Mouse (Mus musculus): ENCODE results near the gene B3gat2. TPM values are rescaled to one million over a fixed set of nuclear protein-coding genes. Genes with fewer than 3 reads are reported as not detected.

Gene B3gat2
- polyA plus RNA-seq, 1 experiment from 2014 or later = 0.23 TPM

DNA sequence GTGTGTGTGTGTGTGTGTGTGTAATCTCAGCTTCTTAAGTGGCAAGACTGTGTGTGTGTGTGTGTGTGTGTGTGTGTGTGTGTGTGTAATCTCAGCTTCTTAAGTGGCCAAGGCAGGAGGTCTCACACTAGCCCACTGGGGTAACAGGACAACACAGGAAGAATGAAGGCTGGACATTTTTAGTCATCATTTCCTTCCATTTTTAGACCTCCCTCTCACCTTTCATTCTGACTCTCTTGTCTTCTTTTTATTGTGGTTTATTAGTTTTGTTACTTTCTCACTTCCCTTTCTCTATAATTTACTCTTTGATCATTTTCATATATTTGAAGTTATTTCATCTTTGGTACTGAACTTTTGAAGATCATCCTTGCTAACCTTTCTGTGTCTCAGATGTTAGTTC lies 79.4 kb downstream of the B3gat2 start:
- no peak overlapping the region for H3K27ac ChIP-seq
- no peaks in the 10 kb centered on the region for H3K27me3 ChIP-seq (replicated peaks)
- H3K9ac ChIP-seq = no peak overlapping the region
- no peak overlapping the region for H3K4me3 ChIP-seq (replicated peaks)
- ATAC-seq = no peak
- 0 out of 2 replicates have a peak, but pooled peaks cover 3% of the 10 kb centered on the region for H3K36me3 ChIP-seq
- no peaks in the 10 kb centered on the region for H3K9me3 ChIP-seq
- H3K4me2 ChIP-seq (replicated peaks) = no peak overlapping the region
- no peaks in the 10 kb centered on the region for H3K4me1 ChIP-seq (replicated peaks)

DNA sequence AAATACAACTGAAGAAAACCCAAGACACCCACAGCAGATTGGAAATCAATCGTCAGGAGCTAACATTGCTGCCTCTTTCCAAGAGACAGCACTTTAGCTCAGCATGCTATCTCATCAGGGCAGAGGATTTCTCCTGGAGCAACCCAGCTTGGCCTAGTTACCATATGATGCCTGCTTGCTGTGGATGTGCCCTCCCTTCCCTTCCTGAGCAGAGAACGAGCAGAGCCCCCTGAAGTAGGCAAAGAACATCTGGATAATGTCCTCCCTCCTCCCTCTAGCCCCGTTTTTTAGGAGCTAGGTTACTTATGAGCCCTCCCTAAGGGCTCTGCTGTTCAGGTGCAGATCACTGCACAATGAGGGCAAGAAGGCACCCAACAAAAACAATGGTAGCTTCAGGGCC lies 81.1 kb downstream of the B3gat2 start:
- Histone ChIP-seq H3K36me3 (0 out of 2 replicates have a peak, but pooled peaks cover 3% of the 10 kb centered on the region), H3K27ac (no peak overlapping the region), H3K9ac (no peak overlapping the region), H3K4me3 (replicated peaks) (no peak overlapping the region), H3K4me1 (replicated peaks) (no peaks in the 10 kb centered on the region), H3K9me3 (no peaks in the 10 kb centered on the region), H3K4me2 (replicated peaks) (no peak overlapping the region), H3K27me3 (replicated peaks) (no peaks in the 10 kb centered on the region)
- 68% methylated on average over 3 of the region's 3 CpGs for WGBS
- no peak for ATAC-seq

DNA sequence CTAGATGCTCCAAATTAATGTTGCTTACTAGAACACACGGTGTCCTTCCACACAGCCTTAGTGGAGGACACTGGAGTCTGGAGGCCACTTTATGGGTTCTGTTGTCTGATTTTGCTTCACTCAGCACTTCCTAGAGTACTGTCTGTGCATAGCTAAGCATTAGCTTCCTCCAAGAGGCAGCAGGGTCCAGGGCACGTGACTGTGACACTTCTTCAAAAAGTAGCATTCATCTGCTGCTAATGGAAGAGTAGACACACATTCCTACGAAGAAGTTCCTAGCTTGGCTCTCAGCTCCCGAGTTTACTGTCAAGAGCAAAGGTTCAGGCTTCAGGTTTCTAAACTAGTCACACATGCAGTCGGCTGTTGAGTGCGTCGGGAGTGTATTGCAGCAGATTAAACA lies 82.2 kb downstream of the B3gat2 start:
- 78% methylated on average over 7 of the region's 7 CpGs for WGBS
- Histone ChIP-seq H3K4me2 (replicated peaks) (no peak overlapping the region), H3K36me3 (peaks cover 8% of the 10 kb centered on the region), H3K27me3 (replicated peaks) (no peaks in the 10 kb centered on the region), H3K9me3 (no peaks in the 10 kb centered on the region), H3K4me3 (replicated peaks) (no peak overlapping the region), H3K4me1 (replicated peaks) (no peaks in the 10 kb centered on the region), H3K9ac (no peak overlapping the region), H3K27ac (no peak overlapping the region)
- no peak for ATAC-seq

DNA sequence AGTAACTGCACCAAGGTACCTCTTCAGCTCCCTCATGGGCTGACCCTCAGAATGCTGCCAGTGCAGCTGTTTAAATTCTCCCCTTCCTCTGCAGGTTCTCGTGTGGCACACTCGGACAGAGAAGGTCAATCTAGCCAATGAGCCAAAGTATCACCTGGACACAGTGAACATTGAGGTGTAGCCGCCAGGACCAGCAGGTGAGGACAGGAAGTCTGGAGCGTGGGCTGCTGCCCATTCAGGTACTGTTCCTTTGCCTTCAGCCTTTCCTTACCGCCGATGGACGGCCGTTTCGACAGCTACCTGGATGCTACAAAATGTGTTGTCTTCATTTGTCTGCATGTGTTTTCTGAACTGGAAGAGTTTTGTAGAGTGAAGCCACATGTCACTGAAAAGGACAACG lies 83.5 kb downstream of the B3gat2 start:
- no peak overlapping the region for H3K27ac ChIP-seq
- no peak overlapping the region for H3K9ac ChIP-seq
- H3K36me3 ChIP-seq = peaks cover 11% of the 10 kb centered on the region
- H3K27me3 ChIP-seq (replicated peaks) = no peaks in the 10 kb centered on the region
- no peak overlapping the region for H3K4me3 ChIP-seq (replicated peaks)
- no peak for ATAC-seq
- H3K9me3 ChIP-seq = no peaks in the 10 kb centered on the region
- no peak overlapping the region for H3K4me2 ChIP-seq (replicated peaks)
- H3K4me1 ChIP-seq (replicated peaks) = no peaks in the 10 kb centered on the region
- WGBS = 94% methylated on average over 10 of the region's 10 CpGs

DNA sequence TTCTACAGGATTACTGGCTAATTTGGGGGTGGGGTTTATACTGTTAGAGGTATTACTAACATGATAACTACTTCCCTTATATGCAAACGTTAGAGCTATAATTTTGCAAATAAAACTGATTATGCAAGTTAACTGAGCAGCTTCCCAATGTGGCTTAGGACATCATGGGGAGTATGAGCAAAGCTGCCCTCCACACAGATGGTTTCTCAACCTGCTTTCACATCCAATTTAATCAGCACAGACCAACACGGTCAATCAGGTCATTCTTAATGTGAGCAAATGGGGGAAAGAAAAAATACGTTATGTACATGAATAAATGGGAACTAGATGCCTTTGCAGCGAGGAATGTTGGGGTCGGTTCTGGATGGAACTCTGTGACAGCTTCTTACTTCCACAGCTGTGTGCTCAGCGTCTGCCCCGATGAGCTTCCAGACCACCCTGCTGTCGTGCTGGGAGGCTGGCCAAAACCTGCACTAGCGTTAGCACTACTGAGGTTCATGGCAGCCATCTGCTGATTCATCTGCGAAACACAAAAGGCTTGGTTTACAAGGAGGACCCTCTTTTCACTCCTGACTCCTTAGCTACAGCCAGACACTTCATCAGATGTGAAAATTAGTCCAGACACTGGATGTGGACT lies 84.6 kb downstream of the B3gat2 start:
- Histone ChIP-seq H3K4me1 (replicated peaks) (no peaks in the 10 kb centered on the region), H3K4me3 (replicated peaks) (no peak overlapping the region), H3K27me3 (replicated peaks) (no peaks in the 10 kb centered on the region), H3K9me3 (no peaks in the 10 kb centered on the region), H3K36me3 (peaks cover 11% of the 10 kb centered on the region), H3K9ac (no peak overlapping the region), H3K4me2 (replicated peaks) (no peak overlapping the region), H3K27ac (no peak overlapping the region)
- 52% methylated on average over 10 of the region's 10 CpGs for WGBS
- ATAC-seq = peak; percentile 63

DNA sequence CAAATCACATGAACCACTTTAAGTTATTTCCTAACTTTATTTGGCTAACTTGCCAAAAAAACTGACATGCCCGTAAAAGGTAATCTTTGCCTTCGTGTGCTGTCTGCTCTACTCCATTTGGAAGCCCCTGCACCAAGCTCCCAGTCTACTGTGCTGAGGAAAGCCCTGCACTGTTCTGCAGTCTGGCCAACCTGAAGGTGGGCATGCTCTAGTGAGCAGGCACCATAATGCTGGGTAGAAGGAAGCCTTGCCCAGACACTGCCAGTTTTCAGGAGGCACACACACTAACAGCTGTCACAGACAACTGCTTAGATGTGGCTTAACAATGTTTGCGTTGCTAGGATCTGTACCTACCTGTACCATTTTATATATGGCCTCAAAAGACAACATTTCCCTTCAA lies 94.1 kb downstream of the B3gat2 start:
- 81% methylated on average over 3 of the region's 3 CpGs for WGBS
- no peak overlapping the region for H3K4me2 ChIP-seq (replicated peaks)
- no peak for ATAC-seq

DNA sequence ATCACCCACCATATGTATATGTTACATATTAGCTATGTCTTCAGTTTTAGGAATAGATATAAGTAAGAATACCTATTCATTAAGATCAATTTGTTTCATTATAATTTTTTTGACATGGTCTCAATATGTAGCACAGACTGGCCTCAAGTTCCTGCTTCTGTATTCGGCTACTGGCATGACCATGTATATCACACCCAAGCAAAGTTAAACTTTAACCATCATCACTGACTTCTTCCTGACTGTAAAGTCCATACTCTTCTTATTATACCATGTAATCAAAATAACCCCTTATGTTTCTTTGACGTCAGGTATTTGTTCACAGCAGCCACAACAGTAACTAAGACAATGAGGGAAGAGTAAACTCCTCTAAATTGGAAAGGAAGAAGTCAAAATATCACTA lies 99.4 kb downstream of the B3gat2 start:
- Histone ChIP-seq H3K27ac (no peak overlapping the region), H3K4me3 (replicated peaks) (no peak overlapping the region), H3K27me3 (replicated peaks) (no peaks in the 10 kb centered on the region), H3K9ac (no peak overlapping the region), H3K4me2 (replicated peaks) (no peak overlapping the region), H3K9me3 (no peaks in the 10 kb centered on the region), H3K4me1 (replicated peaks) (no peaks in the 10 kb centered on the region), H3K36me3 (no peaks in the 10 kb centered on the region)
- 57% methylated on average over 2 of the region's 2 CpGs for WGBS
- ATAC-seq = peak; percentile 75

More for the DNA sequence above, 94.1 kb downstream of the B3gat2 start:
- no peak overlapping the region for H3K4me3 ChIP-seq (replicated peaks)
- no peaks in the 10 kb centered on the region for H3K27me3 ChIP-seq (replicated peaks)
- no peaks in the 10 kb centered on the region for H3K9me3 ChIP-seq
- H3K4me1 ChIP-seq (replicated peaks) = no peaks in the 10 kb centered on the region
- no peaks in the 10 kb centered on the region for H3K36me3 ChIP-seq
- no peak overlapping the region for H3K9ac ChIP-seq
- no peak overlapping the region for H3K27ac ChIP-seq

DNA sequence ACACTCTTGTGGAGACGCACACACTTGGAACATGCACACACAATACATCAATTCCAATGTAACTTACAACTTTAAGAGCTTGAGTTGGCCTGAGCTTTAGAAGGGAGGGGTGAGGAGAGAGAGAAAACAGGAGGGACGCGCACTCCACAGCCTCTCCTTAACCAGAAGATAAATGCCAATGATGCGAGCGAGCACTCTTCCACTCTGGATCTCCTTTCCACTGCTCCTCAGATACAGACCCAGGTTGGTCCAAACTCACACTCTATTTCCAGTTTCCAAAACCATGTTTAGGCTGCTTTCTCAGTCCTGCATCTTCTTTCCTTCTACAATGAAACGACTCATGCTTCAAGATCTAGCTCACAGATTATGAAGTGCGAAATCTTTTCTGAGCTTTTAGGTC lies 104.0 kb downstream of the B3gat2 start:
- Histone ChIP-seq H3K4me3 (replicated peaks) (no peak overlapping the region), H3K27ac (no peak overlapping the region), H3K9me3 (no peaks in the 10 kb centered on the region), H3K27me3 (replicated peaks) (no peaks in the 10 kb centered on the region), H3K36me3 (no peaks in the 10 kb centered on the region), H3K9ac (no peak overlapping the region), H3K4me2 (replicated peaks) (no peak overlapping the region), H3K4me1 (replicated peaks) (no peaks in the 10 kb centered on the region)
- 94% methylated on average over 7 of the region's 7 CpGs for WGBS
- no peak for ATAC-seq

DNA sequence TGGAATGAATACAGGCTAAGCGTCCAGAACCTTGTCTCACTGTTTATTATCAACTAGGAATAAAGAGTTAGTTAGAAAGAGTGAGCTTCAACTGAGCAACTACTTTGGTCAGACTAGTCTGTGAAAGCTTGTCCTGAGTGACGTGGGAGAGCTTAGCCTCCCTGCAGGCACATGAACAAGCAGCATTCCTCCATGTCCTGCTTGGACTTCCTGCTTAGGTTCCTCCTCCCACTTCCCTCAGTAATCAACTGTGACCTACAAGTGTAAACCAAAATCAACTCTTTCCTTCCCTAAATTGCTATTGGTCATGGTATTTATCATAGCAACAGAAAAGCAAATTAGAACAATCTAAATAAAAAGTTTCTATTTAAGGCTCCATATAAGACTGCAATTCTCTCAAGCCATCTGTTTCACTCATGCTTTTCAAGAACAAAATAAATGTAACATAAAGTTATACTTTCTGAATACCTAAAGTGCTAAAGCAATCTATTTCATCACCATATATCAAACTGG lies 105.9 kb downstream of the B3gat2 start:
- no peaks in the 10 kb centered on the region for H3K36me3 ChIP-seq
- no peak overlapping the region for H3K4me3 ChIP-seq (replicated peaks)
- no peak overlapping the region for H3K9ac ChIP-seq
- no peaks in the 10 kb centered on the region for H3K27me3 ChIP-seq (replicated peaks)
- no peak for ATAC-seq
- no peaks in the 10 kb centered on the region for H3K4me1 ChIP-seq (replicated peaks)
- no peak overlapping the region for H3K27ac ChIP-seq
- WGBS = 62% methylated on average over 2 of the region's 2 CpGs
- no peak overlapping the region for H3K4me2 ChIP-seq (replicated peaks)
- H3K9me3 ChIP-seq = no peaks in the 10 kb centered on the region

DNA sequence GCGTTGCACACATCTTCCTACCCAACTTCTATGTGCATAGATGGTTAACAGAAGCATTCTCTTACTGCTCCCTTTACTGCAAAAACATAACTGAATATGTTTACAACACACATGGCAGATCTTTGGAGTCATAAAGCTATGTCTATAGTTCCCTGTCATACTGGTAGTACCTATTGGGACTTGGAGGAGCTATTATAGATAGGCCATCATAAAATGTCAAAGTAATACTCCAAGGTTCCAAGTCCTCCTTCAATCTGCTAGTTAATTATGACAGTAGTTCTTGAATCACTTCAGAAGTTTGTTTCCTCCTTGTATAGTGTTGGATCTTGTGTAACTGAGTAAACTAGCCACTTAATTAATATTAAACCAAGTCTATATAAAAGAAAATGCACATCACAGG lies 110.6 kb downstream of the B3gat2 start:
- peak; percentile 63 for ATAC-seq
- H3K4me2 ChIP-seq (replicated peaks) = no peak overlapping the region
- H3K27ac ChIP-seq = no peak overlapping the region
- 100% methylated on average over 1 of the region's 1 CpGs for WGBS
- H3K27me3 ChIP-seq (replicated peaks) = no peaks in the 10 kb centered on the region
- H3K9me3 ChIP-seq = no peaks in the 10 kb centered on the region
- H3K9ac ChIP-seq = no peak overlapping the region
- no peaks in the 10 kb centered on the region for H3K36me3 ChIP-seq
- H3K4me3 ChIP-seq (replicated peaks) = no peak overlapping the region
- H3K4me1 ChIP-seq (replicated peaks) = no peaks in the 10 kb centered on the region

DNA sequence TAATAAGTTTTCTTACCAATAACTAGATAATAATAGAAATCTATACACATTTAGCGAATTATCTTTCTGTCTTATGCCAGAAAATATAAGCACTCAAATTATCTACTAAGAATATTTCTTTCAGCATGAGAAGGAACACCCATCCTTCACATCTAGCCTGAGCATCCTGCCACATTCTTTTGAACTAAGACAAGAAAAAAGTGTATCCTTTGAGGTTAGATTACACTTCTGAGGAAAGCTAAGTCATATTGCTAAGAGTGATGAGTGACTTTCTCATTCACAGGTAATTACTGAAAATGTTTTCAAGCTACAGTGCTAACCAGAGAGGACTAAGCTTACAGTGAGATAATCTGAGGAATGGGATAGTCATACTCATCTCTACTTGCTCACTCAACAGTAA lies 121.1 kb downstream of the B3gat2 start:
- Histone ChIP-seq H3K4me3 (replicated peaks) (no peak overlapping the region), H3K27ac (no peak overlapping the region), H3K4me1 (replicated peaks) (no peaks in the 10 kb centered on the region), H3K9ac (no peak overlapping the region), H3K9me3 (no peaks in the 10 kb centered on the region), H3K4me2 (replicated peaks) (no peak overlapping the region), H3K36me3 (no peaks in the 10 kb centered on the region), H3K27me3 (replicated peaks) (no peaks in the 10 kb centered on the region)
- ATAC-seq = no peak
- WGBS = 88% methylated on average over 1 of the region's 1 CpGs

DNA sequence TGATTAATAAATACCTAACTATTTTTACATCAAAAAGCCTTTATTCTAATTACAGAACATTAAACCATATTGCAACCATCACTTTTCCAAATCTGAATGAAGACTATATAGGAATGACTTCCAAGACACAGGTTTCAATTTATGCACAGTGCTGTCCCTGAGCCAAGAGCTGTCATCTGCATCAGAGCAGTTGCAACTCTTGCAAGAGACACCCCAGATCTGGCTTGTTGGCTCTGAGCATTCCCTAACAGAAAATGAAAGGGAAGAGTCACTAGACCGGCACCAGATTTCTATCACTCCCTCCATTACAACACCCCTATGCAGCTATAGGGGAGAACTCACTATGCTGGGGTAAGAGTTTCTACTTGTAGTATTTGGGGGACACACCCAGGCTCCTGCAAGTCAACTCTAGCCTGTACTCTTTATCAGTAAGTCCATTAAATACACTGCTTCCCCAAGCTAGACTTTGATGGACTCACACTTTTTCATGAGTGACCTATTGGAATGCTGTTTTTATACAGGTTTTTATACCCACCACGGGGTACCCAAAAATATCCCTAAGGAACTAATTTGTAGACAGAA lies 122.6 kb downstream of the B3gat2 start:
- Histone ChIP-seq H3K27ac (no peak overlapping the region), H3K9ac (no peak overlapping the region), H3K4me2 (replicated peaks) (no peak overlapping the region), H3K36me3 (no peaks in the 10 kb centered on the region), H3K4me1 (replicated peaks) (no peaks in the 10 kb centered on the region), H3K4me3 (replicated peaks) (no peak overlapping the region), H3K27me3 (replicated peaks) (no peaks in the 10 kb centered on the region), H3K9me3 (no peaks in the 10 kb centered on the region)
- ATAC-seq = no peak
- 85% methylated on average over 2 of the region's 2 CpGs for WGBS

DNA sequence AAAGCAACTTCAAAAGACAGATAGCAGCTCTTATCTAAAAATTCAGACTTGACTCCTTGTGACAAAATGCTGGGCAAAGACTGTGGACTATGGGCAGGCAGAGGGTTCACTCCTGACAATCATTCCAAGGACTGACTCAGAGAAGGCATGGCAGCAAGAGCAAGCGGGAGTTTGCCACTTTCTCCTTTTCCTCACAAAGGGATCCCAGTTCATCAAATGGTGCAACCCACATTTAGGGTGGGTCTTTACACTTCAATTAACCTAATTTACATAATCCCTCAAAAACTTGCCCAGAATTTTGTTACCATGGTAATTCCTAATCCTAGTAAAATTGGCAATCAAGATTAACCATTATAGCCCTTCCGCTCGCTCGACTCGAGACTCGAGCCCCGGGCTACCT lies 123.4 kb downstream of the B3gat2 start:
- H3K27ac ChIP-seq = no peak overlapping the region
- no peak for ATAC-seq
- H3K27me3 ChIP-seq (replicated peaks) = no peaks in the 10 kb centered on the region
- no peaks in the 10 kb centered on the region for H3K36me3 ChIP-seq
- H3K4me3 ChIP-seq (replicated peaks) = no peak overlapping the region
- H3K4me1 ChIP-seq (replicated peaks) = no peaks in the 10 kb centered on the region
- no peak overlapping the region for H3K4me2 ChIP-seq (replicated peaks)
- no peak overlapping the region for H3K9ac ChIP-seq
- H3K9me3 ChIP-seq = no peaks in the 10 kb centered on the region
- WGBS = 93% methylated on average over 7 of the region's 7 CpGs

Data from intestine, embryonic 15.5 days (tissue).